Mouse (Mus musculus) stomach, embryonic 16.5 days (tissue): ENCODE results near the gene Rpl32. TPM values are rescaled to one million over a fixed set of nuclear protein-coding genes. Genes with fewer than 3 reads are reported as not detected.

ENCODE experiments used
- ATAC-seq: fragments of 200-750 bp; cut with Nextera tagmentation; 2 replicates; pipeline ENCODE4 v1.8.0; 2017; ENCODE audit warnings: moderate number of reproducible peaks, moderate TSS enrichment; ENCODE audit not compliant: insufficient read depth, low FRiP score
- H3K27ac ChIP-seq: fragments of 300-500 bp; sonication (generic); 2 replicates; pipeline ENCODE4 v1.5.1; 2014; ENCODE audit warnings: low read length
- H3K27me3 ChIP-seq: fragments of 300-500 bp; sonication (generic); 2 replicates; pipeline ENCODE4 v1.6.1; 2014; ENCODE audit warnings: low read length, control low read depth, mixed read lengths; ENCODE audit not compliant: control insufficient read depth, insufficient read depth
- H3K36me3 ChIP-seq: fragments of 300-500 bp; sonication (generic); 2 replicates; pipeline ENCODE4 v1.6.1; 2014; ENCODE audit warnings: low read length; ENCODE audit not compliant: control insufficient read depth, insufficient read depth
- H3K4me1 ChIP-seq: fragments of 300-500 bp; sonication (generic); 2 replicates; pipeline ENCODE4 v1.6.1; 2014; ENCODE audit warnings: low read length, control low read depth, mixed read lengths; ENCODE audit not compliant: control insufficient read depth, insufficient read depth
- H3K4me2 ChIP-seq: fragments of 300-500 bp; sonication (generic); 2 replicates; pipeline ENCODE4 v1.6.1; 2014; ENCODE audit warnings: low read depth, low read length, mixed read lengths
- H3K4me3 ChIP-seq: fragments of 300-500 bp; sonication (generic); replicated peaks from 2 replicates; pipeline ENCODE4 v1.5.1; 2014; ENCODE audit warnings: mild to moderate bottlenecking, low read length
- H3K9ac ChIP-seq: fragments of 300-500 bp; sonication (generic); 2 replicates; pipeline ENCODE4 v1.6.1; 2014; ENCODE audit warnings: low read length
- H3K9me3 ChIP-seq: fragments of 300-500 bp; sonication (generic); replicated peaks from 2 replicates; pipeline ENCODE4 v1.6.1; 2016; ENCODE audit warnings: low read length, control low read depth; ENCODE audit not compliant: control insufficient read depth
- WGBS: fragments of 180-500 bp; shearing (Covaris S2); extraction: QIAGEN DNeasy Blood & Tissue Kit; methylation state at CpG from one replicate; pipeline ENCODE4 v1.1.7; 2014; 5-methylcytosine and 5-hydroxymethylcytosine counted together
- polyA plus RNA-seq: library from polyadenylated mRNA; unstranded; fragments of >200 nt; fragmentation: Nextera tagmentation; extraction: Ambion mirVana; gene quantifications from 2 replicates; pipeline ENCODE4 v1.2.1, GENCODE M21; 2015

The Rpl32 gene
- 1,851 and 2,115 TPM in 2 replicates for polyA plus RNA-seq

DNA sequence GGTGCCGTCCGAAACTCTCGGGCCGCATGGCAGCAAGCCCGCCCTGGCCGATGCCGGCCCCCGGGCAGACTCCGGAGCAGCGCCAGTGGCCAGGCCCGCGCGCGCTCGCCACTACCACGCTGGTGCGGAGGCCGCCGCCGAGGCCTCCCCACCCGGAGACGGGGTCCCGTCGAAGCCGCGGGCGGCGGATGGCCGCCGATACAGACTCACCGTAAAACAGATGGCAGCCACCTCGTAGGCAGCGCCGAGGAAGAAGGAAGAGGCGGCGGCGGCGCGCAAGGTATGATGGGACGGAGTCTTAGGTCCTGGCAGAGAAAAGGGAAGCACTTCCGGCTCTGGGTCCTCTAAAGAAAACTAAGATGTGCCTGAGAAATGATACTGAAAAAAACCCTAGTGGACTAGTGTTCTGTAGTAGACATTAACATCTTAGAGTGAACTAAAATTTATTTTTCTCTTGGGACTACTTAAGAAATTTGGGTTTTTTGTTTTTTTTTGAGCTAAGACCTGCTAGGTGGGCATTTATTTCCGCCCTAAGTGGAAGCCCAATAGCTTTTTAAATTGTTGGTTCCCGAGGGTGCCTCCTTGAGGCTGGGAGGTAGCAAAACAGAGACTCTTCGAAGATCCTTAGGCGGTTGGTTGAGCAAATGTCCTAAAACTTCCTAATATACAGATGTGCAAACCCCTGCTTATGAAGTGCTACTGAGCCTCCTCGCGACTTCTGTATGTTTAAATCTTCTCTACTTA is at the start of gene Rpl32:
Gene Rpl32 (minus strand): TSS at position 260 of the 744 bp plus-strand sequence.
- Histone ChIP-seq H3K27ac (peak within 1 kb of the TSS; percentile 86), H3K4me1 (peaks cover 15% of the 10 kb centered on the region), H3K27me3 (no peaks in the 10 kb centered on the region), H3K36me3 (peaks cover 24% of the 10 kb centered on the region), H3K4me2 (peak within 1 kb of the TSS; percentile 87), H3K4me3 (peak within 1 kb of the TSS; percentile 100), H3K9me3 (no peaks in the 10 kb centered on the region), H3K9ac (peak within 1 kb of the TSS; percentile 99)
- ATAC-seq = peak; percentile 90
- WGBS = under 1% methylated on average over 47 of the region's 47 CpGs

DNA sequence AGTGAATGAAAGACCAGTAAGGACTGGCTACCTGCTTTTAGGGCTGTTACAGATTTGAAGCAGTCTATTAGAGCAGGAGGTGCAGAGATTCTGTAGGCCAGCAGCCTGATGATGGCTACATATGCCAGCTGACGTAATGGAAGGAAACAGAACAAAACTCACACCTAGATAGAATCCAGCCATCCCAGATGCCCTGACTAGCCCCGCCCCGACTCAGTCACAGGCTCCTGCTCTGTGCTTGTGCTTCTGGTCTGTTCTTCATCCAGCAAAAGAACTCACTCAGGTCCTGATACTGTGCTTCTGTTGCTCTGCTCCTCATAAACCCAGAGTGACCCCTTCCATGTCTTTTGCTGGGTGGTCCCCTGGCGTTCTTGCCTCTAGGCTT is 47.8 kb upstream of the Rpl32 start:
- Histone ChIP-seq H3K27ac (peak overlapping the region; percentile 81), H3K9ac (peak overlapping the region; percentile 36; the same call in 1 of the 2 replicates), H3K4me1 (peaks cover 30% of the 10 kb centered on the region), H3K36me3 (no peaks in the 10 kb centered on the region), H3K4me2 (no peak overlapping the region), H3K9me3 (no peaks in the 10 kb centered on the region), H3K27me3 (no peaks in the 10 kb centered on the region), H3K4me3 (no peak overlapping the region)
- ATAC-seq = peak; percentile 18; the same call in 1 of the 2 replicates
- 43% methylated on average over 4 of the region's 4 CpGs for WGBS

DNA sequence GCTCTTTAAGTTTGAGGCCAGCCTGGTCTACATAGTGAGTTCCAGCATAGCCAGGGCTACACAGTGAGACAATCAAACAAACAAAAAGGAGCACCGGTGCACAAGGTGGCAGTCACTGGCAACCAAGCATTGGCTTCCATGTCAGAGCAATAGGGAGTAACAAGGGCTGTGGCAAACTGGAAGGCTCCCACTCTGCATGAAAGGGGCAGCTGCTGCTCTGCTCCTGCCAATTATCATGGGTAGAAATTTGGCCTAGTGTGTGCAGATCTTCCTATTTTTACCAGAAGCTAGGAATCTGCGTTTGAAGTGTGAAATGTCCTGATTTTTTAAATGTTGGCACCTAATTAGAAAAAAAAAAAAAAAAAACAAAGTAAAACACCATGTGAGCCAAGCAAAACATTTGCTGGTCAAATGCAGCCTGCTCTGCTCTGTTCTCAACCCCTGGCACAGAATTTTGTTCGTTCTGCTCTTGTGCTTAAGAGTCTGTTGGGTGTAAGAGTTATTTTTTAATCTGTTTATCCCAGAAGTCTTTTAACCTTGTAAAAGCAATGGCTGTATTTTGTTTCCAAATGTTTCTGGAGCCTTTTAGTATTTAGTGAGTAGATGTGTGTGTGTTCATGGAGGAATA is 47.3 kb upstream of the Rpl32 start:
- WGBS = 70% methylated on average over 3 of the region's 3 CpGs
- Histone ChIP-seq H3K4me1 (peaks cover 30% of the 10 kb centered on the region), H3K4me3 (no peak overlapping the region), H3K4me2 (no peak overlapping the region), H3K36me3 (no peaks in the 10 kb centered on the region), H3K27ac (peak overlapping the region; percentile 81), H3K9ac (no peak overlapping the region), H3K9me3 (no peaks in the 10 kb centered on the region), H3K27me3 (no peaks in the 10 kb centered on the region)
- no peak for ATAC-seq

- Histone ChIP-seq H3K4me2 (no peak overlapping the region), H3K4me3 (no peak overlapping the region), H3K4me1 (peaks cover 22% of the 10 kb centered on the region), H3K36me3 (0 out of 2 replicates have a peak, but pooled peaks cover 5% of the 10 kb centered on the region), H3K27me3 (no peaks in the 10 kb centered on the region), H3K9ac (no peak overlapping the region), H3K27ac (no peak overlapping the region), H3K9me3 (no peaks in the 10 kb centered on the region)
- no peak for ATAC-seq
- 73% methylated on average over 2 of the region's 2 CpGs for WGBS
These were observed 45.9 kb upstream of the Rpl32 start for GRCm38 (mm10) chr6:115854432-115854831.

GRCm38 (mm10) chr6:115853985-115854384 is 45.4 kb upstream of the Rpl32 start:
- Histone ChIP-seq H3K4me2 (peak overlapping the region; percentile 61), H3K9me3 (no peaks in the 10 kb centered on the region), H3K4me3 (peak overlapping the region; percentile 74), H3K4me1 (peaks cover 18% of the 10 kb centered on the region), H3K27ac (peak overlapping the region; percentile 89), H3K36me3 (0 out of 2 replicates have a peak, but pooled peaks cover 5% of the 10 kb centered on the region), H3K27me3 (no peaks in the 10 kb centered on the region), H3K9ac (peak overlapping the region; percentile 72)
- 36% methylated on average over 7 of the region's 7 CpGs for WGBS
- ATAC-seq = no peak

DNA sequence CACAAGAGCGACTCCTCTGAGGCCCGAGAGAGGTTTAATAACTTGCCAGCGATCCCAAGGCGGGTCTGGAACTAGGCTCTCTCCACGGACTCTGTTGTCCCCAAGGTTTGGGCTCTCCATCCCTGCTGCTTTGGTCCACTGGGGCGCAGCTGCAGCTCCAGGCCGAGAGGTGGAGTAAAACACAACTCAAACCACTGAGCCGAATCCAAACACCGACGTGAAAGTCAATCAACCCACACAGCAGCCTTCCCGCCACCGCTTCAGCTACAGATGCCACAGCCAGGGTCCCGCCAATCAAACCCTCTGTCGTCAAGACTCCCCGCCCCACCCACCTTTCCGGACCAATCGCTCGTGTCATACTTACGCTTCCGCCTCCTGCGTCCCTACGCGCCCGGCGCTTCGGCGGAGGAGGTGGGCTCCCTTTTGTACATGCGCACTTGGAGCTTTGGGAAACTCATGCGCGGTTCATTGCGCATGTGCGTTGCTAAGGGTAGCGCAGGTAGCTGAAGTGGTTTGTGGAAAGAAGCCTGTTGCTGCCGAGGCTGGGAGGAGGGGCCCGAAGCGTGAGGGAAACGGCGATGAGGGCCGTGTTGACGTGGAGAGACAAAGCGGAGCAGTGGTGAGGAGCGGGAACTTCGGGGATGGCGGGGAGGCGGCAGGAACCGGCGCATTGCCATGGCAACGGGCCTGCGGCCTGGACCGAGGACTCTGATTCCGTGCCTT is 44.7 kb upstream of the Rpl32 start, which contains the start of the genes Mbd4 and Ift122:
Gene Mbd4 (minus strand): TSS at position 281 of the 723 bp plus-strand sequence.
Gene Ift122 (plus strand): TSS at position 380 of the 723 bp plus-strand sequence.
- peak within 1 kb of the TSS; percentile 72 for H3K9ac ChIP-seq
- peaks cover 17% of the 10 kb centered on the region for H3K4me1 ChIP-seq
- peak within 1 kb of the TSS; percentile 74 for H3K4me3 ChIP-seq
- WGBS = under 1% methylated on average over 51 of the region's 51 CpGs
- 0 out of 2 replicates have a peak, but pooled peaks cover 5% of the 10 kb centered on the region for H3K36me3 ChIP-seq
- peak; percentile 97 for ATAC-seq
- H3K9me3 ChIP-seq = no peaks in the 10 kb centered on the region
- no peaks in the 10 kb centered on the region for H3K27me3 ChIP-seq
- peak within 1 kb of the TSS; percentile 61 for H3K4me2 ChIP-seq
- H3K27ac ChIP-seq = peak within 1 kb of the TSS; percentile 90

- H3K9me3 ChIP-seq = no peaks in the 10 kb centered on the region
- WGBS = 4% methylated on average over 20 of the region's 20 CpGs
- H3K4me3 ChIP-seq = peak overlapping the region; percentile 74
- no peaks in the 10 kb centered on the region for H3K27me3 ChIP-seq
- H3K4me1 ChIP-seq = peaks cover 17% of the 10 kb centered on the region
- H3K4me2 ChIP-seq = peak overlapping the region; percentile 55
- peak overlapping the region; percentile 72 for H3K9ac ChIP-seq
- no peak; the same call in 1 of the 2 replicates for ATAC-seq
- peaks cover 5% of the 10 kb centered on the region; the same call in 1 of the 2 replicates for H3K36me3 ChIP-seq
- H3K27ac ChIP-seq = peak overlapping the region; percentile 90
These were observed 44.0 kb upstream of the Rpl32 start for GRCm38 (mm10) chr6:115852446-115853090.

DNA sequence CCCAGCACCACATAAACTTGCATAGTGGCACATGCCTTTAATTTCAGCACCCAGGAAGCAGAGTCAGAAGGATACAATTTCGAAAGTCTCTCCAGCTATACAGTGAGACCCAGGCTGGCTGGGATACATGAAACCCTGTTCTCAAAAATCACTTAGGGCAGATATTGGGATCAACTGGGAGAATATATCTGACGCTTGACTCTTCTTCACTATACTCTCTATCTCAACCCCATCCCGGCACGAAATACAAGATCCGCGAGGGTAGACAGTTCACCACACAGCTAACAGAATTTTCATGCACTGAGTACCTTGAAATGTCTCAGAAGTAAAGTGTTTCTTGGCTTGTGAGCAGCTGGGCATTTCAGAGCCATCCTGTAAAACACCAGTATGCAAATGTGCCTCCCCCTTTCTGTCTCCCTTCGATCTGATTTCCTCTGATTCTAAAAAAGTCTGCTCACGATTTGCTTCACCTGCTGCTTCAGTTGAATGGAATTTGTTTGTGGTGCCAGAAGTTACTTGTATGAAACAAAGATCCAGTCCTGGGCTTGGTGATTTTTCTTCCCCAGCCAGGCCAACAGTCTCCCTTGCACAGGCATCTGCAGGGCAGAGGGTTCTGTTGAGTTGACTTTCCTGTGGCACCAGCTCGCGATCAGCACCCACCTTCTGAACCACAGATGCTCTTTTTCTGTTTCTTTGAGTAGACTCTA is 40.2 kb upstream of the Rpl32 start:
- 87% methylated on average over 10 of the region's 10 CpGs for WGBS
- H3K4me2 ChIP-seq = no peak overlapping the region
- H3K9ac ChIP-seq = 0 out of 2 replicates have a peak overlapping the region, but pooled peaks have one; percentile 10
- H3K27ac ChIP-seq = no peak overlapping the region
- ATAC-seq = no peak
- H3K36me3 ChIP-seq = peaks cover 5% of the 10 kb centered on the region; the same call in 1 of the 2 replicates
- H3K4me3 ChIP-seq = no peak overlapping the region
- no peaks in the 10 kb centered on the region for H3K27me3 ChIP-seq
- H3K4me1 ChIP-seq = peaks cover 7% of the 10 kb centered on the region; the same call in 1 of the 2 replicates
- no peaks in the 10 kb centered on the region for H3K9me3 ChIP-seq
